Mouse (Mus musculus) heart, adult 8-10 months (tissue): ENCODE measurements around the gene Snx17. TPM values are rescaled to one million over a fixed set of nuclear protein-coding genes. Genes with fewer than 3 reads are reported as not detected.
A peak's percentile ranks its signal among the peaks of the same experiment; 100 is the strongest.

Experiments used
- DNase-seq: peaks from one replicate; pipeline ENCODE4 v3.0.0; 2022; ENCODE audit warnings: low spot score
- total RNA-seq, 4 experiments: library from RNA; stranded (reverse); gene quantifications; 2 replicates each; pipeline ENCODE4 v1.2.4; 2022

Snx17 gene
- total RNA-seq, 4 experiments from 2014 or later = 62.1 to 65.5 (median 62.7) TPM

DNA sequence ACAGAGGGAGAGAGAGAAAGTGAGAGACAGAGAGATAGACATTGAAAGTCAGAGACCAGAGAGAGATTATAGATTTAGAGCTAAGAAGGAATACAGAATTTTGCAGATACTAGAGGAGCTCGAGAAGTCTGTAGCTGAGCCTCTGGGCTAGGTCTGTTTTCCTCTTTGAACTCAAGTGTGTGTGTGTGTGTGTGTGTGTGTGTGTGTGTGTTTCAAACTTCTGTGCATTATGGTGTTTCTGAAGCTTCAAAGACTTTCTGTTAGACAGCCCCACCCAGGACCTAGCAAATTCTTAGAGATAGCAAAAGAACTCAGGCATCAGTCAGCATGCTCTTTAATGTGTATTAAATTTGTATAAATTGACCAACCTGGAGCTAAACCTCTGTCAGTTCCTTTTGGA is 33.6 kb downstream of the Snx17 start:
- DNase-seq = no peak

DNA sequence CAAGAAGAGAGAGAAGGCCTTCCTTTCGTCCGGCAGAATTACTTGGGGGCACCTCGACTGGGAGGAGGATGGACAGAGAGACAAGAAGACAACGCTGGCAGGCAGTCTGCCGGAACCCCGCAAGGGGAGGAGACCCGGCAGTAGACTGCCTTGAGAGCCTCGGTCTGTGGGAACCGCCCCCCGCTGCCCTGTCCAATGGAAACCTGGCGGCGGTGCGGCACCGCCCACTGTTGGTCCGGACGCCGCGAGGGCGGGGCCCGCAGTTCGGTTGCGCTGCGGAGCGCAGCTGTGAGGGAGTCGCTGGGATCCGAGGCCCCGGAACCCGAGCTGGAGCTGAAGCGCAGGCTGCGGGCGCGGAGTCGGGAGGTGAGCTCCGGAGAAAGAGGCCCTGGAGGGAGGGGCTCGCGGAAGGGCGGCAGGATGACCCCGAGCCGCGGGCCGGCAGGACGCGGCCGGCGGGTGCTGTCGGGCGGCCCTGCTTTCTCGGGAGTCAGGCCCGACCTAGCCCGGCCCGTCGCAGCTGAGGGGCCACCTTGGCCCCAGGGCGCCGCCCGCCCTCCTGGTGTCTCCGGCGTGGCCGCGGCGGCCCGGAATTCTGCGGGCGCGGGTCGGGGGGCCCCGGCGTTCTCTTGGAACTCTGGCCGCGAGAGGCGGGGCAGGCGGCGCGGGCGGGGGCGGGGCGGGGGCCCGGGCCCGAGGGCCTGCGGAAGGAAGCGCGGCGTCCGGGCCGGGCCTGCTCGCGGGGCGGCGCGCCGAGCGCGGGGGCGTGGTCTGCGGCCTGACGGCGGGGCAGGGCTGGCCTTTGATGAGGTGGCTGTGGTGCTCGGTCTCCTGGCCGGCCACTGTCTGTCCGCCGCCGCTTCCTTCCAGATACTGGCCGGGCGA is 47.9 kb downstream of the Snx17 start, which contains the start of the genes Nrbp1 and Gm9970:
TSS of gene Nrbp1 (plus strand) at position 228 of the 885 bp plus-strand sequence.
TSS of gene Gm9970 (minus strand) at position 596 of the 885 bp plus-strand sequence.
- DNase-seq = peak; percentile 94

DNA sequence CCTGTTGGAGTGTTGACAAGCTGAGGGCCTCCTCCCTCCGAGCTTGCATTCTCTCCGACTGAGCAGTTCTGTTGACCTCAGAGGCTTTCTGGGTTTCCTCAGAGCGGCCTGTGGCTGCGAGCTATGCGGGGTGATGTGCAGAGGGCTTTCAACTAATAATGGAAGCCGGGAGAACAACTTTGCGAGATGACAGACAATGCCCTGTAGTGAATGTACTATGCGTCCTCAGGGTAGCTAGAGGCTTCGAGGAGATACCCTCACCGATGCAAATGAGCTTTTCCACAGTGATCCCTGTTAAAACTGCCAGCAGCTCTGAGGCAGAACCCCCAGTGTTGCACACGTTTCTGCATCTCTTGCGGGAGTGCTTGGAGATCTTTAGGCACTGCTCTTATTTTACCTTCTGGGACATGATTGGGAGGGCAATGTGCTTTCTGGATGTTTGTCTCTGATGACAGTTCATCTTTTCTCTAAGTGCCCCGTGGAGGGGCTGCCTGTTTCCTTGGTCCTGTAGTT is 48.6 kb downstream of the Snx17 start:
- no peak for DNase-seq

DNA sequence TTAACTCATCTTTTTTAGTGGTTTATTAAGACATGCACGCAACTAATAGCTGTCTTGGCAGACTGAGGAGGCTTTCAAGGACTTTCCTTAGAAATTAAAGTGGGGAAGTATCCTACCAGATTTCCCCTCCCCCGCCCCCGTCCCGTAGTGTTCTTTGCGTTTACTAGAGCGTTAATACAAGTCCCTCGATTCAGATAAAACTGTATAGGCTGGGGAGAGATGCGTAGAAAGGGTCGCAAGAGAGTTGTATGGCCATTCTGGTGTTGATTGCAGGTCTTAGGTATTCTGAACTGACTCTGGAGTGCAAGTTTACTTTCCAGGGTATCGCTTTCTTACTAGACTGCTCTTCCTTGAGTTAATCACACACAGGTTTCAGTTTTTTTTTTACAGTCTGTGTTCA is 49.2 kb downstream of the Snx17 start:
- DNase-seq = no peak

Other genes with a start within 250 kb of the Snx17 start
- under 1 TPM; 0.37 to 0.97 (median 0.60) TPM for gene Cgref1, start 247.6 kb upstream of the Snx17 start, total RNA-seq
- gene Preb, start 232.9 kb upstream of the Snx17 start, total RNA-seq = 10 to 100 TPM; 82.1 to 97.6 (median 89.6) TPM
- 1 to 10 TPM in 1 of 4 experiments, under 1 TPM in 3; 0.85 to 1.9 (median 0.91) TPM for gene Tcf23, start 224.6 kb upstream of the Snx17 start, total RNA-seq
- gene Atraid, start 144.9 kb upstream of the Snx17 start, total RNA-seq = 10 to 100 TPM; 51.3 to 56.5 (median 53.1) TPM
- 10 to 100 TPM; 10.8 to 18.8 (median 12.4) TPM for gene Slc5a6, start 144.3 kb upstream of the Snx17 start, total RNA-seq
- gene Cad, start 138.4 kb upstream of the Snx17 start, total RNA-seq = 10 to 100 TPM; 13.0 to 17.3 (median 16.3) TPM
- gene Dnajc5g, start 86.9 kb upstream of the Snx17 start, total RNA-seq = not detected
- gene Slc30a3, start 85.0 kb upstream of the Snx17 start, total RNA-seq = under 1 TPM in 1 of 4 experiments, not detected in 3; 0.16 TPM
- gene Trim54, start 76.5 kb upstream of the Snx17 start, total RNA-seq = 100 to 1,000 TPM; 360 to 427 (median 392) TPM
- not detected for gene Ucn, start 54.4 kb upstream of the Snx17 start, total RNA-seq
- 10 to 100 TPM; 48.1 to 63.1 (median 53.9) TPM for gene Mpv17, start 39.0 kb upstream of the Snx17 start, total RNA-seq
- 1 to 10 TPM in 1 of 4 experiments, under 1 TPM in 3; 0.29 to 3.4 (median 0.55) TPM for gene Gm29609, start 13.3 kb upstream of the Snx17 start, total RNA-seq
- 10 to 100 TPM; 23.6 to 33.3 (median 26.4) TPM for gene Gtf3c2, start 13.1 kb upstream of the Snx17 start, total RNA-seq
- 10 to 100 TPM; 40.2 to 53.8 (median 44.7) TPM for gene Eif2b4, start 203 bp downstream of the Snx17 start, total RNA-seq
- gene Zfp513, start 9.1 kb downstream of the Snx17 start, total RNA-seq = 10 to 100 TPM in 1 of 4 experiments, 1 to 10 TPM in 3; 7.1 to 11.2 (median 8.1) TPM
- gene Ppm1g, start 27.5 kb downstream of the Snx17 start, total RNA-seq = 10 to 100 TPM; 45.3 to 71.9 (median 57.3) TPM
- 10 to 100 TPM; 75.9 to 87.9 (median 81.8) TPM for gene Nrbp1, start 47.6 kb downstream of the Snx17 start, total RNA-seq
- under 1 TPM in 2 of 4 experiments, not detected in 2; 0.72 to 0.87 TPM for gene Gm9970, start 48.0 kb downstream of the Snx17 start, total RNA-seq
- 1 to 10 TPM; 1.3 to 2.5 (median 1.6) TPM for gene Krtcap3, start 58.5 kb downstream of the Snx17 start, total RNA-seq
- gene Ift172, start 97.9 kb downstream of the Snx17 start, total RNA-seq = 10 to 100 TPM; 33.9 to 50.7 (median 42.3) TPM
- gene Fndc4, start 102.9 kb downstream of the Snx17 start, total RNA-seq = 1 to 10 TPM; 2.6 to 5.6 (median 5.2) TPM
- not detected for gene Gckr, start 104.2 kb downstream of the Snx17 start, total RNA-seq